Mouse (Mus musculus) cerebral cortex, adult 2 months (tissue): ENCODE results near the gene Vmn1r188.

Source experiments
- WGBS: fragments of 180-500 bp; shearing (Covaris S2); methylation state at CpG from one replicate; pipeline ENCODE4 v1.1.7; 2018; 5-methylcytosine and 5-hydroxymethylcytosine counted together

Vmn1r188 gene

DNA sequence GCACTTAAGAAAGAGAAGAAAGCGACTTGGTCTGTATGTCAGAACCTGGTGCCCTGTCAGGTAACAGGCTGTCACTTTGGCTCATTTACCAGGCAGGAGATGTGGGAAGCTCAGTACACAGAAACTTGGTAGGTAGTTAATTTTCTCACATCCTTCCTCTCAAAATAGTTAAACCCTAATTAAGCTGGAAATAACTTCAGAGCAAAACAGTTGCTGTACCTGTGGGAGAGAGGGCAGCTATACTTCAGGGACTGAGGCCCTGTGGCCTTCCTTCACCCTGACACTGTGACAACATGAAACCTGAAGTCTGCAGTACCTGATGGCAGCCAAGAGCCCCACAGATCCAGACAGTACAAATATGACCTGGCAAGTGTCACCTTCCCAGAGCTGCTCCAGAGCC, at the start of gene Vmn1r188:
Gene Vmn1r188, plus strand, starts transcription at position 301 of the 400 bp plus-strand sequence.
- 87% methylated on average over 1 of the region's 1 CpGs for WGBS

DNA sequence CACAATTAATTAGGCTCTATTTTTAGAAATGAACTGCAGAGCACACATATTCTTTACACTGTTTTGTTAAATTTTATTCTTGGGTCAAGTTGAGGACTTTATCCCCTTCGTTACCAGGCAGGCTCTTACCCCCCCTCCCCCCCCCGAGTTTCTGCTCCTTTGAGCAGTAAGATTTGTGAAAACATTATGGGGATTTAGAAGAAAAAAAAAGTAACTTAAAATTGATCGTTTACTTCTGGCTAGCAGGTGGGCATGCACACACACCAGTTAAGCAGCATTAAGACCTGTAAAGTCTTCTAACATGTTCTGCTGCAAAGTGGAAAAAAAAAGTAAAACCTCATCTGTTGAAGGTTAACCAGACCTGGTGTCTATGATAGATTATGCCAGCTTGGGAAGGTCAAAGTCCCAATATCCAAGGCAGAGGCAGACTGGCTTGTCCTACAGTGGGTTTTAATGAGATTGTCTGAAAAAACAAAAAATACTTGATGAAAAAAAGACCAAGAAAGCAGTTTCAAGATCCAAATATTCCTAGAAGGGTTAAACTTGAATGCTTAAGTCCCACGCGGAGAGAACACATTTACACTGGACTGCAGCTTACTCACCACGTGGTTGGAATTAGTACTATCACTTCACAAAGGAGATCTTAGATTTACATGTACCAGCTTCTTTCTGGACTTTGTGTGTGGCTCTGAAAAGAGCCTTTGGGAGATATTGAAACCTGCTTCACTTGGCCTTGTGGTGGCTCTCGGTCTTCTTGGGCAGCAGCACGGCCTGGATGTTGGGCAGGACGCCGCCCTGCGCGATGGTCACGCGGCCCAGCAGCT, 49.6 kb upstream of the Vmn1r188 start:
- 2% methylated on average over 14 of the region's 14 CpGs for WGBS

DNA sequence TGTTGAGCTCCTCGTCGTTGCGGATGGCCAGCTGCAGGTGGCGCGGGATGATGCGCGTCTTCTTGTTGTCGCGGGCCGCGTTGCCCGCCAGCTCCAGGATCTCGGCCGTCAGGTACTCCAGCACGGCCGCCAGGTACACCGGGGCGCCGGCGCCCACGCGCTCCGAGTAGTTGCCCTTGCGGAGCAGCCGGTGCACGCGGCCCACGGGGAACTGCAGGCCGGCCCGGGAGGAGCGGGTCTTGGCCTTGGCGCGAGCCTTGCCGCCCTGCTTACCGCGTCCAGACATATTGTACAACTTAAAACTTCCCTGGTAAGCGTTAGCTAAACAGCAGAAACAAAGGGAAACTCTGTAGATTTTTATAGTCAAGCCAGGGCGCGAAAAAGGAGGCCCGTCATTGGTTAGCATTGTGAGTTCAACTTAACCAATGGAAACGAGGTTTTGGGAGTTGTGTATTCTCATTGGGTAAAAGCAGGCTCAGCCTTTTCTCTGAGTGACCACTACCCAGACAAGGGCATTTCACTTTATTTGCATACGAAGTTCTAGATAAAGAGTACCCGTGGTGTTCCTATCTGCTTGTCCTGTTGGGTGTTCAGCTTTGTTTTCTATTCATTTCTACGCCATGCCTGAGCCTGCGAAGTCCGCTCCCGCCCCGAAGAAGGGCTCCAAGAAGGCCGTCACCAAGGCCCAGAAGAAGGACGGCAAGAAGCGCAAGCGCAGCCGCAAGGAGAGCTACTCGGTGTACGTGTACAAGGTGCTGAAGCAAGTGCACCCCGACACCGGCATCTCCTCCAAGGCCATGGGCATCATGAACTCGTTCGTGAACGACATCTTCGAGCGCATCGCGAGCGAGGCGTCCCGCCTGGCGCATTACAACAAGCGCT, 48.7 kb upstream of the Vmn1r188 start, which contains the start of the genes Hist1h2ah and Hist1h2bk:
Gene Hist1h2ah, minus strand, starts transcription at position 302 of the 882 bp plus-strand sequence.
Gene Hist1h2bk, plus strand, starts transcription at position 604 of the 882 bp plus-strand sequence.
- WGBS, result 0% methylated on average over 30 of the region's 69 CpGs

DNA sequence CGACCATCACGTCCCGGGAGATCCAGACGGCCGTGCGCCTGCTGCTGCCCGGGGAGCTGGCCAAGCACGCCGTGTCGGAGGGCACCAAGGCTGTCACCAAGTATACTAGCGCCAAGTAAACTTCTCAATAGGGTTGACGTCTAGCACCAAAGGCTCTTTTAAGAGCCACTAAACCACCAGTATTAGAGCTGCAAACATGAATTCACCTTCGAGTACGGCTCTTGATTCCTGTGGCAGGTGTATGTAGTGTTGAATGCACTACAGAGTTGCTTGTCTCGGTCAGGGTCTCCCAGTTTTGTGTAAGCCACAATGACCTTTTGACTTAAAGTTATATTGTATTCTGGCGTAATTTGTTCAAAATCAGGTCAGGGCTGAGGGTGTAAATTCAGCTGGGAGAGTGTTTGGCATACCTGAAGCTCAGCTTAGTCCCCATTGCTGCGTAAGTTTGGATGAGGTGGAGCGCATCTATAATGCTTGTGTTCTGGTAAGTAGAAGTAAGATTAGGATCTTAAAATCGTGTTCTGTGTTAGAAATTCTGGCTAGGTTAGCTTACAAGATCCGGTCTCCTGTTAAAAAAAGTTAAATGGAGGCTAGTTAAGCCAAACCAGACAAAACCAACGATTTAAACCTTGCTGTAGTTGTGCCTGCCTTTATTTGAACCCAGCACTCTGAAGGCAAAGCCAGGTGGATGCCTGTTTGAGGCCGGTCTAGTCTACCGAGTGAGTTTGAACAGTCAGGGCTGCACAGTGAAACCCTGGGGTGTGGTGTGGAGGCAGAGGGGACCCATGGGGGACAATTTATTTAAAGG, 47.9 kb upstream of the Vmn1r188 start:
- 4% methylated on average over 23 of the region's 23 CpGs for WGBS

DNA sequence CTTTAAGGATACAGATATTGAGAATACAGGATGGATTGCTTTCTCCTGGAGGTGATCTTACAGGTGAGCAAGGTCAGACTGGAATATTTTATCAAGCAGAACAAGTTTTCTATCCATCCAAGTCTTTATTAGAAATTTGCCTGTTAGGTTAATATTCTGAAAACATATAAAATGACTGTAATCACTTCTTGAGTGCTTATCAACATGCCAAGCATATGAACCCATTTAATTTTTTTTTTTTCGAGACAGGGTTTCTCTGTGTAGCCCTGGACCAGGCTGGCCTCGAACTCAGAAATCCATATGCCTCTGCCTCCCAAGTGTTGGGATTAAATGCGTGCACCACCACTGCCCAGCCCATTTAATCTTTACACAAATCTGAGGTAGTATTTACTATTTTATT, 47.3 kb upstream of the Vmn1r188 start:
- 61% methylated on average over 3 of the region's 3 CpGs for WGBS

DNA sequence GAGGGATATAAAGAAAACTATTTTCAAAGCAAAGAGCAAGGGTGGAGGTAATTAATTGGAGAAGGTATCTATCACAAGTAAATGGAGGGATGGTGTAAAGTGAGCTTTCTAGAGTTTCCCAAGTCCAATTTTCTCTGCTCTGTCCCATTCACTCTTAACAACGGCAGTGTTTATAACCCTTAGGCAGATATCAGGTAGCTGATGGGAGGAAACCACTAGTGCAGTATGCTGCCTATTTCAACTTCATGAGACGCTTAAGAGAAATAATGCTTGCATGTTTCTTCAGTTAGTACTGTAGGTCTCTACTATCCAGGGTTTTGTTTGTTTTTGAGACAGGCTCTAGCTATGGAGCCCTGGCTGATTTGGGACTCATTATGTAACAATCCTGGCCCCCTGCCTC, 46.8 kb upstream of the Vmn1r188 start:
- 88% methylated on average over 2 of the region's 2 CpGs for WGBS

DNA sequence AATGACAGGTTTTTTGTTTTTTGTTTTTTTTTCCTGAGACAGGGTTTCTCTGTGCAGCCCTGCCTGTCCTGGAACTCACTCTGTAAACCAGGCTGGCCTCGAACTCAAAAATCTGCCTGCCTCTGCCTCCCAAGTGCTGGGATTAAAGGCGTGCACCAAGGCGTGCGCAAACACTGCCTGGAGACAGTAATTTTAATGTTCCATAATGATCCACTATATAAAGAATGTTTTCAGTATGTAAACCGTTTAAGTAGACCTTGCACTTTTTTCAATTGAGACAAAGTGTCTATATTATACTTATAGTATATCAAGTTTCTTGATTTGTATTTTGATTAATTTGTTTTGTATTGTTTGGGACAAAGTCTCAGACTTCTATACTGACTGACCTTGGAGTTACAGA, 44.9 kb upstream of the Vmn1r188 start:
- WGBS, result 69% methylated on average over 5 of the region's 5 CpGs

DNA sequence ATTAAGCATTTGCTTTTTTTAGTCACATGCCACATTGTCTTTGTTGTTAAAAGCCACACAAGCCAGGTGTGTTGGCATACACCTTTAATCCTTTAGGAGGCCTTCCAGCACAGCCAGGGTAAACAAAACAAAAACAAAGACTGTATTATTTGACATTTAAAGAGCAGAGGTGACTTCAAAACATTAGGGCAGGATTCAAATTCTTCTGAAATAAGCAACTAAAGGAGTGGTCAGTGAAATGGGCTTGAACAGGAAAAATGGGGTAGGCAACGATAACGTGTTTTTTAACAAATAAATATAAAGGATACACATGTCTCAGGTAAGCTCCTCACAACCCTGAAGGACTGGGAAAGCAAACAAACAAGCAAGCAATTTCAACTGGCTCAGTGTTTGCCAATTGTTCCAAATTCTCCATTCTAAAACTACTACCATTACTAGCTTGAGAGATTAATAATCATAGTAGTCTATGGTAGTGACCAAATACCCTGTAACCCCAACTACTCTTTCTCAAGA, 44.2 kb upstream of the Vmn1r188 start:
- WGBS, result 7% methylated on average over 2 of the region's 2 CpGs

DNA sequence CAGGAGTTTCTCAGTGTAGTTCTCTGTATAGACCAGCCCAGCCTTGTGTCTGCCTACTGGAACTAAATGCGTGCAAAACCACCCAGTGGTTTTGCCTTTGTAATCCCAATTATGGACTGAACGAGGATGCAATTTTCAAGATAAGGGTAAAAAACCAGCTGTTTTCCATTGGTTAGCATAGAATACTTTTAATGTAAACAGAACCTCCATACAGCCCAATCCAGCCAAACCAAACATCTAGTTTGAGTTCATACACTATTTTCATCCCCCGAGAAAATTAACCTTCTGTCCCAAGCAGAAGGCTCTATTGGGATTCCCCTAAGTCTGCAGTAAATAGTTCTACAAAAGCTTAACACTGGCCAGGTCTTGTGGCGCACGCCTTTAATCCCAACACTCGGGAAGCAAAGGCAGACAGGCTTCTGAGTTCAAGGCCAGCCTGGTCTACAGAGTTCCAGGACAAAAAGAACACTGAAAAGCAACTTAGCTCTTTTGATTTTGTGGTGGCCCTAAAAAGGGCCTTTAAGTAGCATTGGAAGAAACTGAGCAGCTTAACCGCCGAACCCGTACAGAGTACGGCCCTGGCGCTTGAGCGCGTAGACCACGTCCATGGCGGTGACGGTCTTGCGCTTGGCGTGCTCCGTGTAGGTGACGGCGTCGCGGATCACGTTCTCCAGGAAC, 43.6 kb upstream of the Vmn1r188 start:
- 2% methylated on average over 24 of the region's 24 CpGs for WGBS

DNA sequence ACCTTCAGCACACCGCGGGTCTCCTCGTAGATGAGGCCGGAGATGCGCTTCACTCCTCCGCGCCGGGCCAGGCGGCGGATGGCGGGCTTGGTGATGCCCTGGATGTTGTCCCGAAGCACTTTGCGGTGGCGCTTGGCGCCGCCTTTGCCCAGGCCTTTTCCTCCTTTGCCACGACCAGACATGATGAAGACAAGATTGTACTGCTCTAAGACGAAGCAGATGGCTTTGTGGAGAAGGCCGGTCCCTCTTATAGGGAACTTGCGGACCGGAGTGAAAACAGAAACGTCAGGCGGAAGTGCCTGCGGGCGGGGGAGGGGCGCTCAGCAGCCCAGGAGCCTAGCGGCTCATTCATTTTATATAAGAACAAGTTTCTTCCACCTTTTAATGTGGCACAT, 43.1 kb upstream of the Vmn1r188 start, which contains the start of gene Hist1h4i:
Gene Hist1h4i, minus strand, starts transcription at position 221 of the 395 bp plus-strand sequence.
- under 1% methylated on average over 27 of the region's 27 CpGs for WGBS

DNA sequence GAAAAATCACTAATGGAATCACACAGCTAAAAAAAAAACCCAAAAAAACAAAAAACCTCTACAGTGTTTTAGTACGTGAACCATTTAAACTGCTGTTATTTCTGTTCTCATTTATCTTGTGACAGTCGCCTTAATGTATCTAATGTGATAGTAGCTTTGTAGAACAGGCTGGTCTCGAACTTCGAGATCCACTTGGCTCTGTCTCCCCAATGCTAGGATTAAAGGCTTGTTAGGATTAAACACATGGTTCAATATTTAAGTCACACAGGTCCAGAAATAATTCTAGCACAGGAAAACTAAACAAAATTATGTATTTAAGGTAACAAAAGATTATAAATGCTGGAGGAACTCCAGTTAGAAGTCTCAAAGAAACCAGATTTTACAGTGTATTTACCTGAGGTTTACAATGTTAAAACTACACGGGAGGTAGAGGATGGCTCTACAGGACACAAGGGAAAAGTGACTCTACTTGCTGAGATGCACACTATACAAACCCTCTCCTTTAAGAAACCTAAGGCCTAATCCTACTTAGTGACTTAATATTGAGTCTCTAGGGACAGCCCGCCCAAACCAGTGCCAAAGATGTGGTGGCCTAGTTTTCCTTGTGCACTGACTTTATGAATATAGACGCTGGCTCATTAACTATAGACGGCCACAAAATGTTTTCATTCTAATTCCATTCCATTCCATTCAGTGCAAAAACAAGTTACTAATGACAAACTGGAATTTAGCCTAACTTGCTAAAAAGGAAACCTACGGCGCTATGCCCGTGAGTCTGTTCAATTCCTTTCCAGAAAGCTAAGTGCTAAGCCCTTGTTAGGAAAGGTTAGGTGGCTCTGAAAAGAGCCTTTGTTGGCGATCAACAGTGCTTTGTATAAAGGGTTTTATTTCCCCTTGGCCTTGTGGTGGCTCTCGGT, 42.3 kb upstream of the Vmn1r188 start:
- 3% methylated on average over 13 of the region's 13 CpGs for WGBS

DNA sequence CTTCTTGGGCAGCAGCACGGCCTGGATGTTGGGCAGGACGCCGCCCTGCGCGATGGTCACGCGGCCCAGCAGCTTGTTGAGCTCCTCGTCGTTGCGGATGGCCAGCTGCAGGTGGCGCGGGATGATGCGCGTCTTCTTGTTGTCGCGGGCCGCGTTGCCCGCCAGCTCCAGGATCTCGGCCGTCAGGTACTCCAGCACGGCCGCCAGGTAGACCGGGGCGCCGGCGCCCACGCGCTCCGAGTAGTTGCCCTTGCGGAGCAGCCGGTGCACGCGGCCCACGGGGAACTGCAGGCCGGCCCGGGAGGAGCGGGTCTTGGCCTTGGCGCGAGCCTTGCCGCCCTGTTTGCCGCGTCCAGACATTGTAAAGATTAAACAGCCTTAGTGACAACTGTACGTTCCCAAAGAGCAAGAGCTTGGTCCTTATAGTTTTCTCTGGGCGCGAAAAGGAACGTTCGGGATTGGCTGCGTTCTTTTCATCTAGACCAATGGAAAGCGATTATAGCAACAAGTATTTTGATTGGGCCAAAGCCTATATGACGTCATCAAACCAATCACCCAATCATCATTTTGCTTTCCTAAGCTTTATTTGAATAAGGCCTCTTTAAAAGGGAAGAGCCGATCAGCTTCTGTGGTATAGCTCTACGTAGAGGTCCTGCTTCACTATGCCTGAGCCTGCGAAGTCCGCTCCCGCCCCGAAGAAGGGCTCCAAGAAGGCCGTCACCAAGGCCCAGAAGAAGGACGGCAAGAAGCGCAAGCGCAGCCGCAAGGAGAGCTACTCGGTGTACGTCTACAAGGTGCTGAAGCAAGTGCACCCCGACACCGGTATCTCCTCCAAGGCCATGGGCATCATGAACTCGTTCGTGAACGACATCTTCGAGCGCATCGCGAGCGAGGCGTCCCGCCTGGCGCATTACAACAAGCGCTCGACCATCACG, 41.4 kb upstream of the Vmn1r188 start, which contains the start of the genes Hist1h2ag and Hist1h2bj:
Gene Hist1h2ag, minus strand, starts transcription at position 377 of the 935 bp plus-strand sequence.
Gene Hist1h2bj, plus strand, starts transcription at position 647 of the 935 bp plus-strand sequence.
- WGBS, result under 1% methylated on average over 48 of the region's 80 CpGs

DNA sequence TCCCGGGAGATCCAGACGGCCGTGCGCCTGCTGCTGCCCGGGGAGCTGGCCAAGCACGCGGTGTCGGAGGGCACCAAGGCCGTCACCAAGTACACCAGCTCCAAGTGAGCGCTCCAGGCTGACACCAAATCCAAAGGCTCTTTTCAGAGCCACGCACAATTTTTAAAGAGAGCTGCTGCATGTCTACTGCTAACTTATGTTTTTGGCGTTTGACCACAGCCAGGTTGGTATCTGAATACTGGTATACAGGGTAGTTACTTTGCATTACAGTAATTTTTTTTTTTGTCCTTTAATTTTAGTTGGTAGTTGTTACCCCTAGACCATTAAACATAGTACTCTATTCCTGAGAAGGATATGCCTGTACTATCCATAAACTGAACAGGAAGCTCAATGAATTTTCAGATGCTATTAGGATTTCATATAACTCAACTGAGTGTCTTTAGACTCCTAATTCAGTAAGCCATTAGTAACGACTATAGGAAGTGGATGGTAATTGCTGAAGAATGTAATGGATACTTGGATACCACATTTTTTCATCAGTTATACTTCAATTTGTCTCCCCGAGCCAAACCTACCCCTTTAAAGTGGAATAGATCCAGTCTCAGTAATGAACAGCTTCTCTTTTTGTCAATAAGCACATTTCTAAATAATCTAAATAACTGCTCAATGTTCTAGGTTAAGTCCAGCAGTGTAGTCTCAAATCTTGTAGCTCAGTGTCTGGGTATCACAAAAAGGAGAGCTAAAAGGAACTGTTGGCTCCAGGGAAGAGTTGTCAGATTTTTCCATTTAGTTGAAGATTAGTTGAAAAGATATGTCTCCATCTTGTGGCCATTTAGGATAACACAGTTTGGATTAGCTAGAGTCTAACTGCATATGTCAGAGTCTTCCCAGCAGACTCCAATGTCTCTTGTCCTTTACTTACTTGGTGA, 40.5 kb upstream of the Vmn1r188 start:
- under 1% methylated on average over 12 of the region's 14 CpGs for WGBS

DNA sequence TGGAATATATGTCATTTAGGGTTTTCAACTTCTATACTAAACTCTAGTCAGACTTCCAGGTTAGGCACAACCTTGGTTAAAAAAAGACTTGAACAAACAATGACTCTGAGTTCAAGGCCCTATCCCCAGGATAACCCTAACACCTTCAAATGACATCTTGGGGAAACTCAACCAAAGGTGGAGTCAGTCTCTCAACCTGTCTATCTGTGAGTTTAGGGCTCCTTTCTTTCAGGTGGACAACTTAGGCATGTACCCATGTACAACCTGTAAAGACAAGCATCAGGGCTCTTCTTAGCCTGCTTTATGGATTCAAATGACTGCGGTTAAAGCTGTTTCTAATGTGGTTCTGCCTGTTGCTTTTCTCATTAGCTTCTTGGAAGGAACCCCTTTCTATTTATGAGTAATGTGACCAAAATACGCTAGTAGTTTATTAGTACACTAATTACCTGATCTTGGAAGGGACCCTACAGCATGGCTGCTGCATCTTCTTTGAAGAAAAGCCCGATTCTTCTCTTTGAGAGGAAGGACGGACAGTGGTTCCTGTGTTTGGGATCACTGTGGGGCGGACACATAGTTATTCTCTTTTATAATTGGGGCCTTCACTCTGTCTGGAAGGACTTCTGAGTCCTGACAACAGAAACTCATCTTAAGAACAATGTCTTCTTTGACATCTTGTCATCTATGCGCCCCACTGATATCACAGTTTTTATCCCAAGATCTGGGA, 39.6 kb upstream of the Vmn1r188 start:
- WGBS, result 77% methylated on average over 6 of the region's 6 CpGs

DNA sequence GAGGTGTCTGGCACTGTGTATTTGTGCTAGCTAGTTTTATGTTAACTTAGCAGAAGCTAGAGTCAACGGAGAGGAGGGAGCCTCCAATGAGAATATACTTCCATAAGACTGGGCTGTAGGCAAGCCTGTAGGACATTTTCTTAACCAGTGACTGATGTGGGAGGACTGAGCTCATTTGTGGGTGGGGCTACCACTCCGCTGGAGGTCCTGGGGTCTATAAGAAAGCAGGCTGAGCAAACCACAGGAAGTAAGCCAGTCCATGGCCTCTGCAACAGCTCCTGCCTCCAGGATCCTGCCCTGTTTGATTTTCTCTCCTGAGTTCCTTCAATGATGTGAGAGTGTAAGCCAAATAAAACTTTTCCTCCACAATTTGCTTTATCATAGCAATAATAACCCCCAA, 38.9 kb upstream of the Vmn1r188 start:
- 69% methylated on average over 2 of the region's 2 CpGs for WGBS

DNA sequence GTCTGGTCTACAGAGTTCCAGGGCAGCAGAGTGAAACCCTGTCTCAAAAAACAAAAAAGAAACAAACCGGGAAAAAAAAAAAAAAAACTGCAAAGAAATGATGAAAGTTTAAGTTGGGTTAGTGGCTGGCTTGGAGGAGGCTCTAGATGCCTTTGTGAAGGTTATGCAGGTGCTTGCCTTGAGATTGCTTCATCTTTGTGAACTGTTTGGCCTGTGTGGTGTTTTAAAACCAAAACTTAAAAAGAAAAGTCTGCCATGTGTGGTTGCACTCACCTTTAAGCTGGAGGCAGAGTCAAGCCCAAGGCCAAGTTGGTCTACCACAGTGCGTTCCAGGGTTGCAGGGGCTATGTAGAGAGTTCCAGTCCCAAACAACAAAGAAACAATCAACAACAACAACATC, 35.2 kb upstream of the Vmn1r188 start:
- WGBS, result 83% methylated on average over 2 of the region's 2 CpGs
